In genomic region chr10:30749807-30750206, GRCm38 (mm10) we compare ENCODE assay signal across 9 mouse cellular contexts. TPM values are rescaled to one million over a fixed set of nuclear protein-coding genes. Genes with fewer than 3 reads are reported as not detected.
A peak's percentile ranks its signal among the peaks of the same experiment; 100 is the strongest.
DNase-seq lines count a peak whose midpoint lies in the region.
"Had no signal": no experiment of that assay in that cellular context is flagged by ENCODE, and none has a peak within 500 bp of the region (broad histone marks: within the 10 kb centered on the region; RNA-seq: fewer than 3 reads in every experiment).

No protein-coding gene starts in this region.

- no peaks in the 10 kb centered on the region for H3K27me3 ChIP-seq in heart, embryonic 10.5 days (ENCODE audit: insufficient read depth, poor library complexity, severe bottlenecking)
- H3K27me3 ChIP-seq: lung, embryonic 15.5 days had no signal

- 0 out of 2 replicates have a peak overlapping the region, but pooled peaks have one; percentile 17 for H3K27ac ChIP-seq in heart, embryonic 10.5 days
- H3K27ac ChIP-seq: lung, embryonic 15.5 days had no signal

- H3K4me3 ChIP-seq in heart, embryonic 10.5 days: no peak overlapping the region
- H3K4me3 ChIP-seq: lung, embryonic 15.5 days had no signal

- 74% methylated on average over 4 of the region's 4 CpGs for WGBS in heart, embryonic 10.5 days

- H3K4me1 ChIP-seq in heart, embryonic 10.5 days: peaks cover 2% of the 10 kb centered on the region

- DNase-seq in heart, embryonic 10.5 days (ENCODE audit: low spot score): peak; percentile 80
- no peak for DNase-seq in heart, adult 8-10 months (ENCODE audit: low spot score)
- DNase-seq in MEL-GATA-1-ER (ENCODE audit: extremely low read depth, low read depth) (peak; percentile 89), liver (peak; percentile 82)
- DNase-seq in lung, postnatal 25 days (ENCODE audit: low spot score): peak; percentile 54
- no peak for DNase-seq in embryo, embryonic 9.5 days (ENCODE audit: extremely low spot score)
- DNase-seq in right cerebral cortex, postnatal 25 days: no peak
- no peak for DNase-seq in adrenal gland, postnatal 4 days (ENCODE audit: low spot score in 2 of 2)

- H3K36me3 ChIP-seq in heart, embryonic 10.5 days: no peaks in the 10 kb centered on the region; the same call in 1 of the 2 replicates
- H3K36me3 ChIP-seq: lung, embryonic 15.5 days had no signal

- H3K9me3 ChIP-seq in heart, embryonic 10.5 days: no peaks in the 10 kb centered on the region
- H3K9me3 ChIP-seq: lung, embryonic 15.5 days had no signal

RNA-seq across cellular contexts. Expression of gene Ncoa7, which starts 53.3 kb away (rescaled TPM):
- polyA plus RNA-seq in heart, embryonic 10.5 days (2016; fragmentation: Nextera tagmentation; extraction: Ambion mirVana): 7.1 and 7.3 TPM in 2 replicates
- 1 to 10 TPM; 2.6 to 3.6 (median 3.0) TPM for total RNA-seq in heart, adult 8-10 months (2022)
- 10 to 100 TPM; 47.9 to 49.3 TPM for total RNA-seq in adrenal gland, postnatal 4 days (2021)

Comparison
In these comparisons a context has a peak if more than half of its experiments do, and no peak if none do; other contexts are left out.
1. DNase-seq: peak in heart, embryonic 10.5 days (single experiment), MEL-GATA-1-ER (single experiment), liver (single experiment) and lung, postnatal 25 days (single experiment); none in heart, adult 8-10 months (single experiment), embryo, embryonic 9.5 days (single experiment), right cerebral cortex, postnatal 25 days (single experiment) and adrenal gland, postnatal 4 days (0 of 2).
2. RNA of gene Ncoa7, which starts 53.3 kb away (total RNA-seq): 47.9 to 49.3 TPM in adrenal gland, postnatal 4 days; 2.6 to 3.6 TPM in heart, adult 8-10 months; every median in the first group is over 10 times any median in the second.